Mouse (Mus musculus) forebrain, embryonic 14.5 days (tissue): ENCODE results near the gene Lmo3. TPM values are rescaled to one million over a fixed set of nuclear protein-coding genes. Genes with fewer than 3 reads are reported as not detected.

Source experiments
- ATAC-seq: fragments of 200-750 bp; cut with Nextera tagmentation; 2 replicates; pipeline ENCODE4 v1.8.0; 2017; ENCODE audit warnings: mild to moderate bottlenecking, moderate library complexity
- DNase-seq: peaks from one replicate; pipeline ENCODE4 v3.0.0-alpha.2; 2015; ENCODE audit warnings: low spot score
- H3K27ac ChIP-seq: fragments of 300-500 bp; sonication (generic); 2 replicates; pipeline ENCODE4 v1.5.1; 2014; ENCODE audit warnings: low read depth, mild to moderate bottlenecking, control low read depth, low read length, moderate library complexity
- H3K27me3 ChIP-seq: fragments of 300-500 bp; sonication (generic); replicated peaks from 2 replicates; pipeline ENCODE4 v1.6.1; 2014; ENCODE audit warnings: low read length, control low read depth, mixed read lengths; ENCODE audit not compliant: control insufficient read depth, insufficient read depth
- H3K36me3 ChIP-seq: fragments of 300-500 bp; sonication (generic); 2 replicates; pipeline ENCODE4 v1.6.1; 2014; ENCODE audit warnings: low read length, control low read depth; ENCODE audit not compliant: control insufficient read depth, insufficient read depth
- H3K4me1 ChIP-seq: fragments of 300-500 bp; sonication (generic); 2 replicates; pipeline ENCODE4 v1.6.1; 2014; ENCODE audit warnings: antibody characterized with exemption, low read length, control low read depth; ENCODE audit not compliant: control insufficient read depth, insufficient read depth
- H3K4me2 ChIP-seq: fragments of 300-500 bp; sonication (generic); 2 replicates; pipeline ENCODE4 v1.6.1; 2014; ENCODE audit warnings: mild to moderate bottlenecking, control low read depth, low read length
- H3K4me3 ChIP-seq: fragments of 300-500 bp; sonication (generic); 2 replicates; pipeline ENCODE4 v1.5.1; 2014; ENCODE audit warnings: low read depth, low read length, control low read depth
- H3K9ac ChIP-seq: fragments of 300-500 bp; sonication (generic); 2 replicates; pipeline ENCODE4 v1.6.1; 2014; ENCODE audit warnings: mild to moderate bottlenecking, low read length, control low read depth, moderate library complexity
- H3K9me3 ChIP-seq: fragments of 300-500 bp; sonication (generic); replicated peaks from 2 replicates; pipeline ENCODE4 v1.6.1; 2016; ENCODE audit warnings: low read length, control low read depth, mixed read lengths; ENCODE audit not compliant: control insufficient read depth
- WGBS: fragments of 180-500 bp; shearing (Covaris S2); extraction: QIAGEN DNeasy Blood & Tissue Kit; methylation state at CpG from one replicate; pipeline ENCODE4 v1.1.7; 2014; 5-methylcytosine and 5-hydroxymethylcytosine counted together
- polyA plus RNA-seq: library from polyadenylated mRNA; unstranded; fragments of >200 nt; fragmentation: Nextera tagmentation; extraction: Ambion mirVana; gene quantifications from 2 replicates; pipeline ENCODE4 v1.2.1, GENCODE M21; 2014

Lmo3 gene
- polyA plus RNA-seq, 1 experiment from 2014 or later = 140 TPM

DNA sequence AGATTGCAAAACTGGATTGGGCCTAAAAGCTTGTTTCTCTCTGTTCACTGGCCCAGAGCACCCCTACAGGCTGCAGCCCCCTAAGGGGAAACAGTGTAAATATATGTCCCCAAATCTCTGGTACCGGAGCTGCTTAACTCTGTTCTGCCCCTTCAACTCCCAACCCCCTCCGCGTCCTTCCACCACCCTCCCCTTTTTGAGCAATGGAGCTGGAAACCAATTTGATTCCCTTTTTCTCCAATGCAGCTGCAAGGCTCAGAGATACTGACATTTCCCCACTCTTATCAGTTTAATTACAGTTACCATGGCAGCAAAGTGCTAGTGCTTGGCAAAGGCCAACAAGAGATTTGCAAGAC lies 161.3 kb downstream of the Lmo3 start:
- peak overlapping the region; percentile 76 for H3K9ac ChIP-seq
- peak overlapping the region; percentile 96 for H3K27ac ChIP-seq
- no peaks in the 10 kb centered on the region for H3K27me3 ChIP-seq
- peak; percentile 94 for DNase-seq
- H3K36me3 ChIP-seq = no peaks in the 10 kb centered on the region
- peaks cover 30% of the 10 kb centered on the region for H3K4me1 ChIP-seq
- no peaks in the 10 kb centered on the region for H3K9me3 ChIP-seq
- H3K4me3 ChIP-seq = peak overlapping the region; percentile 50
- peak overlapping the region; percentile 69 for H3K4me2 ChIP-seq
- ATAC-seq = peak; percentile 42
- WGBS = 0% methylated on average over 3 of the region's 3 CpGs

DNA sequence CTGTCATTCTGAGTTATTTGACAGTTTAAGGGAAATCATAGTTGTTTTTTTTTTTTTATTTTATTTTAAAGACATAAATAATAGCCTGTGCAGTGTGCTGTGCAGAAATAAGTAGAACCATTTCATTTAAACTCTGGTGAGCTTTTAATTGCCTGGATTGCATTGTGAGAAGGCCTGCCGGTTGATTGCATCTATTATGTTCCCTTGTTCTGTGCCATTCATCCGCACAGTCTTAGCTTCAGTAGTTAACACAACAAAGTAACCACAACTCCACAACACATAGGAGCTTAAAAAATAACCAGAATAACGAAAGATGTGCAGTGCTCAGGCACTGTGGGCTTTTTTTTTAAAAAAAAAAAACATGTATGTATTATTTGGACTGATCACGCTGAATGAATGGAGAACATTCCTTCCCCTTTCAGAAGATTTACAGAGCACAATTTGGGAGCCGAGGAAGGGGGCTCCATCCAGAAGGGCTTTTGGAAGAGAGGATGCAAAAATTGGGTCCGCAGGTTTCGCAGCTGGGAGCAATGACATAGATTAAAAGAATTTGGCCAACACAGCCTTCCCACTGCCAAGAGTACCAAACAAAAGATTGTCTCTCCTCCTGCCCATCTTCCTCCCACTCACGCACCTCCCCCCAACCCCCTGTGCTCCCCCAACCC lies 161.8 kb downstream of the Lmo3 start:
- Histone ChIP-seq H3K9ac (peak overlapping the region; percentile 76), H3K4me2 (peak overlapping the region; percentile 69), H3K9me3 (no peaks in the 10 kb centered on the region), H3K36me3 (no peaks in the 10 kb centered on the region), H3K4me1 (peaks cover 32% of the 10 kb centered on the region), H3K4me3 (peak overlapping the region; percentile 50), H3K27ac (peak overlapping the region; percentile 96), H3K27me3 (no peaks in the 10 kb centered on the region)
- ATAC-seq (peak; percentile 57), DNase-seq (peak; percentile 89)
- 4% methylated on average over 8 of the region's 8 CpGs for WGBS

DNA sequence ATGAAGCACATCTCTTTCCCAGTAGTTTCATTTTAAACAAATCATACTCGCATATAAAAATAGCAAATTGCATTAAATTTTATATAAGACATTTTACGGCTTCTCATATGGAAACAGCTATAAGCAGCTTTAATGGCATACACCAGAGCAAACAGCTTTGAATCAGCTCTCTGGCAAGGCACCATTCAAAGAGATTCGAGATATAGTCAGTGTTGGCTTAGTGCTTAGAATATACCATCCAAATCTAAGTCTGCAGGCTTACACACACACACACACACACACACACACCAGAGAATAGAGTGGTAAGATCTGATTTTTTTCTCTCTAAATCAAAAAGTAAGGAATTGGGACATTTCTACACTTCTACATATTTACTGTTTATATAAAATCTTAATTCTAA lies 169.7 kb downstream of the Lmo3 start:
- Histone ChIP-seq H3K27ac (no peak overlapping the region), H3K9ac (no peak overlapping the region), H3K4me3 (no peak overlapping the region), H3K4me2 (no peak overlapping the region), H3K9me3 (no peaks in the 10 kb centered on the region), H3K27me3 (no peaks in the 10 kb centered on the region), H3K36me3 (no peaks in the 10 kb centered on the region), H3K4me1 (peaks cover 5% of the 10 kb centered on the region)
- 84% methylated on average over 3 of the region's 3 CpGs for WGBS
- DNase-seq = no peak
- ATAC-seq = peak; percentile 54; the same call in 1 of the 2 replicates

DNA sequence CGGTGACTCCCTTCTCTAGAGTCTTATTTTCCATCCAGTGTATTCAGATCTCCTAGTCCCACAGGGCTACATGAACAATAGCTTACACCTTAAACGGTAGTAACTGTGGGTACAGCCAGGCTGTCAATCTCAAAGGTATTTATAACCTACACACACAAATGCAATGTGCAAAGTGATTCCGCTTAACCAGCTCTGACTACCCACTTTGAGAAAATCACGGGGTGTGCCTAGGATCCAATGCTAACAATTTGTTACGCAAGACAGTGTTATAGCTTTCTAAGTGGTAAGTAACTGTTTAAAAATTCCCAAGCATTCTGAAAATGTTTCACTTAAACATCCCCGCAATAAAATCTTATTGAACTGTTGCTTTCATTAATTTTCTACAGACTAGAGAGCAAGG lies 179.7 kb downstream of the Lmo3 start:
- WGBS = 81% methylated on average over 6 of the region's 6 CpGs
- no peak overlapping the region for H3K27ac ChIP-seq
- H3K36me3 ChIP-seq = no peaks in the 10 kb centered on the region

DNA sequence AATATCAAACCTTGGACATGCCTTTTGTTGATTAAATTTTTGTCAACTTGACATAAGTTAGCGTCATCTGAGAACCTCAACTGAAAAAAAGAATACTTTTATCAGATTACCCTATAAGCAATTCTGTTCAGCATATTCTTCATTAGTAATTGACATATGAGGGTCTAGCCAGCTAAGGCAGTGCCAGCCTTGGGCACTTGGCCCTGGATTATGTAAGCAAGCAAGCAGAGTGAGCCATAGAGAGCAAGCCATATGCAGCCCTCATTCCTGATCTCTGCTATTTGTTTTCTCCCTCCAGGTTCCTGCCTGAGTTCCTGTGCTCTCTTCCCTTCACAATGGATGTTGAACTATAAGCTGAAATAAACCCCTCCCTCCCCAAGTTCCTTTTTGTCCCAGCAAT lies 182.9 kb downstream of the Lmo3 start:
- Histone ChIP-seq H3K9ac (no peak overlapping the region), H3K36me3 (no peaks in the 10 kb centered on the region), H3K4me2 (no peak overlapping the region), H3K27me3 (no peaks in the 10 kb centered on the region), H3K9me3 (no peaks in the 10 kb centered on the region), H3K27ac (no peak overlapping the region), H3K4me3 (no peak overlapping the region), H3K4me1 (no peaks in the 10 kb centered on the region)
- WGBS = 94% methylated on average over 1 of the region's 1 CpGs
- ATAC-seq (no peak), DNase-seq (no peak)

More for the DNA sequence above, 179.7 kb downstream of the Lmo3 start:
- Histone ChIP-seq H3K9ac (no peak overlapping the region), H3K27me3 (no peaks in the 10 kb centered on the region), H3K9me3 (no peaks in the 10 kb centered on the region), H3K4me2 (no peak overlapping the region), H3K4me1 (no peaks in the 10 kb centered on the region), H3K4me3 (no peak overlapping the region)
- DNase-seq (no peak), ATAC-seq (no peak)

DNA sequence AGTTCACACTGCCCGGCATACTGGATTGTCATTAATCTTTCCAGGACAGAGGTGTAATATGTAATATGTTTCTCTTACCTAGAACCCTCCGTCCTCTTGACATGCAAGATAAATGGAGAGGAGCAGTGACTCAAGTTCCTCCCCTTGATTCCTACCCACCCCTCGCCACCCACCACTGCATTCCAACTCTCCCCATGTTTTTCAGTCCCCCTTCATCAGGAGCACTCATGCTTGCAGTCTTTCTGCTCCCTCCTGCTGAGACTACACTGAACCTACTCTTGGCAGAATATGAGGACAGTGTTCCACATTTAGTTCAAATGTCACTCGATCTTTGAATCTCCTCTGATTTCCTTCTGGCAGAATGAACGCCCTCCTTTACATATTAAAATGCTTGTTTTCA lies 190.7 kb downstream of the Lmo3 start:
- H3K9me3 ChIP-seq = no peaks in the 10 kb centered on the region
- H3K27me3 ChIP-seq = no peaks in the 10 kb centered on the region
- H3K4me3 ChIP-seq = no peak overlapping the region
- no peak overlapping the region for H3K9ac ChIP-seq
- DNase-seq (no peak), ATAC-seq (peak; percentile 40; the same call in 1 of the 2 replicates)
- no peaks in the 10 kb centered on the region for H3K36me3 ChIP-seq
- H3K4me1 ChIP-seq = no peaks in the 10 kb centered on the region; the same call in 1 of the 2 replicates
- 62% methylated on average over 5 of the region's 5 CpGs for WGBS
- no peak overlapping the region for H3K27ac ChIP-seq
- H3K4me2 ChIP-seq = no peak overlapping the region

DNA sequence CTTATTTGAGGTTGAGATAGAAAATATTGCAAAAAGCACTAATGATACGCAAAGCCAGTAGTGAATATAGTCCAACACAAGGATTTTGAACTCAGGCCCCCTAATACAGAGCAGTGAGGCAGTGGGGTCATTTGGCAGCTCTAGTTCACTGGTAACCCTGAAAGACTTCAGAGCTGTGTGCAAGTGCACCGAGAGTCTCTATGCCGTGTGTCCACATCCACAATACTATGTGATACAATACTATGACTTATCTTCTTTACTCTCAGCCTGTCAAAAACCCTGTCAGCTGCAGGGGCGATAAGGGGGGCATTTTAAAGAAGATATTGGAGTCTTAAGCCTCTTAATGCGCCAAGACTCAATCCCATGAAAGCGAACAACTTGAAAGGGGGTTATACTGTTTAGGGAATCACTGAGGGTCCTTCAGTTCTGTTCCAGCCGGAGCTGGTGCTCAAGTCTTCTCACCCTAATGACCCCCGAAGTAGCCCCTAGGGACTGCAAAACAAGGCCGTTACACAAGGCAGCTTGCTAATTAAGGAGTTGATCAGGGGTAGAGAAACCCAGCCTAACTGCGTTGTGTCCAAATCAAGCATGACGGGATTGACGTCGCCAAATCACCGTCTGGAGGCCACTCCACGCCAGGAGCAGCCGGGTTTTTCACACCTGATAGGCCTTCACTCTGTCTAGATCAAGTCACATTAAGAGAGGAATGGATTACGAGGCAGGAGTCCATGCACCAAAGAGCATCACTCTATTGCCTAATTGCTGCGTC lies 193.4 kb downstream of the Lmo3 start:
- H3K4me1 ChIP-seq = no peaks in the 10 kb centered on the region; the same call in 1 of the 2 replicates
- H3K4me3 ChIP-seq = no peak overlapping the region
- no peaks in the 10 kb centered on the region for H3K27me3 ChIP-seq
- no peaks in the 10 kb centered on the region for H3K36me3 ChIP-seq
- WGBS = 33% methylated on average over 18 of the region's 18 CpGs
- H3K9ac ChIP-seq = no peak overlapping the region
- ATAC-seq (no peak; the same call in 1 of the 2 replicates), DNase-seq (no peak)
- no peak overlapping the region for H3K4me2 ChIP-seq
- no peak overlapping the region for H3K27ac ChIP-seq
- no peaks in the 10 kb centered on the region for H3K9me3 ChIP-seq

DNA sequence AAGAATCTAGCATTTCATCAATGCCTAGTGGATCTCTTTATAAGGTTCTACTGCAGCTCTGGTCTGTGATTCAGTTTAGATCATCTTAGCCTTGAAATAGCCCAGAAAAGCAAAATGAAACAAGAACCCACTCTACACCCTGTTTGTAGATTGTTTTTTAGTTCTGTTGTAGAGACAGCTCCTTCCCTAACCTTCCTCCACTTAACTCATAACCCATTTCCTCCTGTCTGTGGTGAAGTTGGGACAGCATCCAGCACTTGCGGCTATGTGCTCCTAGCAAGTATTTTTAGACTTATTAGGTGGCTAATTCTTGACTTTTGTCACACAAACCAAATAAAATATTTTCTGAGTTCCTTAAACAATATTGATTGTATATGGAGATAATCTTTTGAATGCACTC lies 198.6 kb downstream of the Lmo3 start:
- Histone ChIP-seq H3K9me3 (no peaks in the 10 kb centered on the region), H3K27me3 (no peaks in the 10 kb centered on the region), H3K36me3 (no peaks in the 10 kb centered on the region), H3K4me2 (no peak overlapping the region), H3K4me1 (peaks cover 12% of the 10 kb centered on the region), H3K27ac (no peak overlapping the region), H3K9ac (no peak overlapping the region), H3K4me3 (no peak overlapping the region)
- 94% methylated on average over 1 of the region's 1 CpGs for WGBS
- ATAC-seq (no peak), DNase-seq (no peak)

DNA sequence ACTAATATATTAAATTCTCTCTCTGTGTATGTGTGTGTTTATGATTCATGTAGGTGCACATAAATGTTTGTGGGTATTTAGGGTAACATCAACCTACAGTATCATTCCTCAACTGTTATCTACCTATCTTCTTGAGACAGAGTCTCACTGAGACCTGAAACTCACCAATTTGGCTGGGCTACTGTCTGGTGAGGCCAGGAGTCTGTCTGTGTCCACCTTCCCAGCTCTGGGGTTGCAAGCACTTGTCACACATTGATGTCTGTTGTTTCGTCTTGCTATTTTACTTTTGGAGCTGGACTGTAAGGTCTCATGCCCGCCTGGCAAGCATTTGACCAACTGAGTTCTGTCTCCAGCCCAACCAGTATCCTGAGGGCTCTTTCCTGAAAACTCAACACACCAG lies 210.6 kb downstream of the Lmo3 start:
- H3K9me3 ChIP-seq = no peaks in the 10 kb centered on the region
- ATAC-seq (no peak), DNase-seq (no peak)
- H3K36me3 ChIP-seq = 0 out of 2 replicates have a peak, but pooled peaks cover 7% of the 10 kb centered on the region
- H3K4me1 ChIP-seq = no peaks in the 10 kb centered on the region
- WGBS = 91% methylated on average over 2 of the region's 2 CpGs
- no peak overlapping the region for H3K4me2 ChIP-seq
- no peak overlapping the region for H3K27ac ChIP-seq
- H3K9ac ChIP-seq = no peak overlapping the region
- H3K27me3 ChIP-seq = no peaks in the 10 kb centered on the region
- H3K4me3 ChIP-seq = no peak overlapping the region
